12 mouse cellular contexts compared by ENCODE assay signal in genomic region chr1:131942621-131943590, GRCm38 (mm10). TPM values are rescaled to one million over a fixed set of nuclear protein-coding genes. Genes with fewer than 3 reads are reported as not detected.
DNase-seq lines count a peak whose midpoint lies in the region; ATAC-seq and TF ChIP-seq lines count a peak whose summit lies in the region.
"Had no signal": no experiment of that assay in that cellular context is flagged by ENCODE, and none has a peak within 500 bp of the region (broad histone marks: within the 10 kb centered on the region; RNA-seq: fewer than 3 reads in every experiment).

No protein-coding gene starts in this region.

- H3K27ac ChIP-seq in heart, embryonic 11.5 days (ENCODE audit: low read depth, low read length) = no peak overlapping the region
- H3K27ac ChIP-seq in liver, embryonic 12.5 days = no peak overlapping the region
- H3K27ac ChIP-seq: midbrain, embryonic 10.5 days; neural tube, embryonic 13.5 days had no signal

- no peak for ATAC-seq in heart, embryonic 11.5 days (replicated peaks; ENCODE audit: insufficient number of reproducible peaks, low FRiP score, low TSS enrichment)
- ATAC-seq in liver, embryonic 12.5 days = peak; percentile 31; the same call in 1 of the 2 replicates

- H3K4me3 ChIP-seq in heart, embryonic 11.5 days (ENCODE audit: low read depth, low read length) = no peak overlapping the region
- H3K4me3 ChIP-seq in C2C12 (ENCODE audit: insufficient read depth, poor library complexity, severe bottlenecking) = no peak overlapping the region
- H3K4me3 ChIP-seq in liver, embryonic 12.5 days = no peak overlapping the region
- H3K4me3 ChIP-seq: midbrain, embryonic 10.5 days; neural tube, embryonic 13.5 days had no signal

- no peaks in the 10 kb centered on the region for H3K9me3 ChIP-seq in heart, embryonic 11.5 days (replicated peaks; ENCODE audit: control insufficient read depth, low read length)
- no peaks in the 10 kb centered on the region for H3K9me3 ChIP-seq in liver, embryonic 12.5 days (replicated peaks)
- H3K9me3 ChIP-seq: midbrain, embryonic 10.5 days; neural tube, embryonic 13.5 days had no signal

- no peak overlapping the region for H3K9ac ChIP-seq in heart, embryonic 11.5 days (ENCODE audit: low read depth, low read length)
- no peak overlapping the region for H3K9ac ChIP-seq in liver, embryonic 12.5 days
- H3K9ac ChIP-seq: neural tube, embryonic 13.5 days had no signal

- no peak for TF ChIP-seq CTCF in C2C12 (IDR thresholded peaks at IDR 0.05; ENCODE audit: control insufficient read depth, insufficient read depth, insufficient read length)

- H3K79me3 ChIP-seq in C2C12 (ENCODE audit: low read depth) = no peaks in the 10 kb centered on the region

- H3K27me3 ChIP-seq in heart, embryonic 11.5 days (ENCODE audit: control insufficient read depth, insufficient read depth, low read length) = no peaks in the 10 kb centered on the region
- no peaks in the 10 kb centered on the region for H3K27me3 ChIP-seq in C2C12 (ENCODE audit: control insufficient read depth, insufficient read depth, insufficient read length)
- H3K27me3 ChIP-seq in liver, embryonic 12.5 days (replicated peaks) = no peaks in the 10 kb centered on the region
- H3K27me3 ChIP-seq: neural tube, embryonic 13.5 days had no signal

- peaks cover 10% of the 10 kb centered on the region; the same call in 1 of the 2 replicates for H3K4me1 ChIP-seq in heart, embryonic 11.5 days (ENCODE audit: control insufficient read depth, insufficient read depth, low read length)
- peaks cover 41% of the 10 kb centered on the region for H3K4me1 ChIP-seq in liver, embryonic 12.5 days

- H3K79me2 ChIP-seq in C2C12 (ENCODE audit: control insufficient read depth, insufficient read depth) = no peaks in the 10 kb centered on the region

- no peak overlapping the region for H3K4me2 ChIP-seq in heart, embryonic 11.5 days
- H3K4me2 ChIP-seq in liver, embryonic 12.5 days = 0 out of 2 replicates have a peak overlapping the region, but pooled peaks have one; percentile 14
- H3K4me2 ChIP-seq: neural tube, embryonic 13.5 days had no signal

- 48% methylated on average over 16 of the region's 16 CpGs for WGBS in heart, embryonic 11.5 days (ENCODE audit: insufficient replicate concordance)
- 20% methylated on average over 16 of the region's 16 CpGs for WGBS in liver, embryonic 12.5 days (ENCODE audit: insufficient replicate concordance)

- H3K36me3 ChIP-seq in heart, embryonic 11.5 days (ENCODE audit: control insufficient read depth, insufficient read depth, low read length) = no peaks in the 10 kb centered on the region
- H3K36me3 ChIP-seq in C2C12 (ENCODE audit: control insufficient read depth, insufficient read depth) = peaks cover 7% of the 10 kb centered on the region
- H3K36me3 ChIP-seq in liver, embryonic 12.5 days = no peaks in the 10 kb centered on the region
- H3K36me3 ChIP-seq: neural tube, embryonic 13.5 days had no signal

- DNase-seq in heart, adult 18-20 months = peak; percentile 55 to 62
- peak; percentile 48 for DNase-seq in c-Kit-positive CD71-negative TER-119-negative erythroid progenitor cells, embryonic 14.5 days (ENCODE audit: low read depth)
- no peak for DNase-seq in urinary bladder, postnatal 14 days (ENCODE audit: low spot score)
- no peak for DNase-seq in right cerebral cortex, postnatal 4 days
- DNase-seq in cerebellum, adult 18-20 months = no peak
- DNase-seq: left cerebral cortex, postnatal 4 days; thymus, adult 2 months had no signal

- no peak overlapping the region for H3ac ChIP-seq in C2C12 (ENCODE audit: control insufficient read depth, insufficient read length, low read depth)

TF ChIP-seq in C2C12, 6 proteins besides CTCF, POLR2A, EP300 and RAD21:
- TF ChIP-seq MYOD1 (IDR thresholded peaks at IDR 0.05; ENCODE audit: control insufficient read depth, insufficient read length, low read depth) = peak; percentile 21
- TF ChIP-seq FOSL1 (IDR thresholded peaks at IDR 0.05; ENCODE audit: insufficient read depth, low read length, poor library complexity, severe bottlenecking) = no peak
- peak; percentile 54 for TF ChIP-seq USF1 (IDR thresholded peaks at IDR 0.05; ENCODE audit: low read depth)
- peak; percentile 50 for TF ChIP-seq MAX (IDR thresholded peaks at IDR 0.05)

RNA-seq across cellular contexts. Expression of gene Slc45a3, which starts 19.9 kb away (rescaled TPM):
- 1 to 10 TPM; 5.4 to 6.9 TPM for total RNA-seq in heart, adult 18-20 months (2021)
- polyA plus RNA-seq in heart, embryonic 11.5 days (2014; fragmentation: Nextera tagmentation; extraction: Ambion mirVana) = 0.93 and 1.3 TPM in 2 replicates
- polyA plus RNA-seq in C2C12 (2012; fragmentation: generic; extraction: Trizol) = 0.75 TPM
- polyA plus RNA-seq in liver, embryonic 12.5 days (2016; fragmentation: Nextera tagmentation; extraction: Ambion mirVana) = 3.1 and 3.8 TPM in 2 replicates

RNA-seq across cellular contexts. Expression of gene Nucks1, which starts 32.6 kb away (rescaled TPM):
- 10 to 100 TPM; 60.7 to 63.9 TPM for total RNA-seq in heart, adult 18-20 months (2021)
- 33.2 and 36.1 TPM in 2 replicates for polyA plus RNA-seq in heart, embryonic 11.5 days (2014; fragmentation: Nextera tagmentation; extraction: Ambion mirVana)
- polyA plus RNA-seq in C2C12 (2012; fragmentation: generic; extraction: Trizol) = 36.2 TPM
- polyA plus RNA-seq in liver, embryonic 12.5 days (2016; fragmentation: Nextera tagmentation; extraction: Ambion mirVana) = 59.7 and 62.9 TPM in 2 replicates

Comparison
In these comparisons a context has a peak if more than half of its experiments do, and no peak if none do; other contexts are left out.
1. DNase-seq: peak in heart, adult 18-20 months (2 of 2) and c-Kit-positive CD71-negative TER-119-negative erythroid progenitor cells, embryonic 14.5 days (single experiment); none in urinary bladder, postnatal 14 days (single experiment), right cerebral cortex, postnatal 4 days (single experiment) and cerebellum, adult 18-20 months (0 of 2).